Mouse (Mus musculus): Measurements from ENCODE around the gene Muc20. TPM values are rescaled to one million over a fixed set of nuclear protein-coding genes. Genes with fewer than 3 reads are reported as not detected.

The Muc20 gene
- total RNA-seq, 2 experiments from 2014 or later: not detected

Other genes starting within 250 kb of the Muc20 start
- 10 to 100 TPM; 55.9 to 62.1 TPM for gene Tfrc, start 188.5 kb downstream of the Muc20 start, total RNA-seq (2021)
- 100 to 1,000 TPM; 189 to 197 TPM for gene Tnk2, start 153.6 kb downstream of the Muc20 start, total RNA-seq (2021)
- gene Muc4, start 61.5 kb downstream of the Muc20 start, total RNA-seq (2021): not detected
- gene Smbd1, start 13.0 kb upstream of the Muc20 start, total RNA-seq (2021): not detected
- gene Fyttd1, start 80.1 kb upstream of the Muc20 start, total RNA-seq (2021): 100 to 1,000 TPM; 114 to 118 TPM
- 10 to 100 TPM; 61.4 to 62.4 TPM for gene Rubcn, start 80.3 kb upstream of the Muc20 start, total RNA-seq (2021)
- 10 to 100 TPM; 43.8 to 47.4 TPM for gene Lrch3, start 116.7 kb upstream of the Muc20 start, total RNA-seq (2021)

All from layer of hippocampus, postnatal 36 days (tissue).